Mouse (Mus musculus) c-Kit-positive CD71-positive TER-119-positive erythroid progenitor cells, embryonic 14.5 days (primary cell): Measurements from ENCODE around the gene Mthfd1.

Experiments used
- DNase-seq: peaks from one replicate; pipeline ENCODE4 v3.0.0-alpha.2; 2013; ENCODE audit warnings: low spot score

The Mthfd1 gene

DNA sequence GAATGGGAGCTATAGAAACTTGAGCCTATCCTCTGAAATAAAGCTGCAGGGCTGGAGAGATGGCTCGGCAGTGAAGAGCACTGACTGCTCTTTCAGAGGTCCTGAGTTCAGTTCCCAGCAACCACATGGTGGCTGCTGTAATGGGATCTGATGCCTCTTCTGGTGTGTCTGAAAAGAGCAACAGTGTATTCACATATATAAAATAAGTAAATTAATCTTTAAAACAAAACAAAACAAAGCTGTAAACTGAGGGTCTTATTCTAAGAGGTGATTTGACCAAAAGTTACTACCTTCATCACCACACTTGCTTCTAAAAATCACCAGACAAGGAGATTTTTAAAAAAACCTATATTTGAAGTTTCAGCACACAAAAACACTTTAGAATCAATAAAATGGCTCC, 105.8 kb downstream of the Mthfd1 start:
- no peak for DNase-seq

DNA sequence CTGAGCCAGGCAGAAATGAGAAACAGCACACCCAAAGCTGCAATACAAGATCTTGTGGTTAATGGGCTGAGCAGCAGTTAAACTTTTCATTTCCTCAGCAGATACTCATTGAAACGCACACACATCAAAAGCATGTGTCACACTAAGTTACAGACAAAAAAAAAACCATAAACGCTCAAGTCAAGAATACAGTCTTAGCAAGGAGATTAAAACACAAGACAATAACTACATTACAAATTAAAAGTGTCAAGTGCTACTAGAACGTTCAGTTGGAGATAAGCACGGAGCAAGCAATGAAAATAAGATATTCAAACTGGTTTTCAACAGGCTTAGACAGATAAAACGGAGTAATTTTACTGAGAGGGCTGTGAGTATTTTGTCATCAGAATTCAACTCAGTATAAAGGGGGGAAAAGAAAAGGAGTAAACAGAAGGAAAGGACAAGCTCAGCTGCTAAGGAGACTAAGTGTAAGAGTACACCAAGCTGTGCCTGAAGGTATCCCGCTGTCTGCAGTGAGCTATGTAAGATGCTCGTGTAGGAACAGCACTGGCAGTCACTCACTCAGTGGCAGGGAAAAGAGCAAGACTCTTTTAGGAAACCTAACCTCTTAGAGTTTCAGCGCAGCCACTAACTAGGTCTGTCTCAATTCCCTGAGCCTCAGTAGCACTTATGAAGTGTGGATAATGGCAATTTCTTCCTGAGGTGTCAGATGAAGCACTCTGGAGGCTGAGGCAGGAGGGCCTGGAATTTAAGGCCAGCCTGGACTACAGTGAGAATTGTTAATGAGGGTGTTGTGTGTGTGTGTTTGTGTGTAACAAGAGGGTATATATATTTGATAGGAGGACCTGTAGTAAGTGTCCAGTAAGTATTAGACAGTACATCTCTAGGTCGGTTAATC, 106.6 kb downstream of the Mthfd1 start:
- peak; percentile 64 for DNase-seq

DNA sequence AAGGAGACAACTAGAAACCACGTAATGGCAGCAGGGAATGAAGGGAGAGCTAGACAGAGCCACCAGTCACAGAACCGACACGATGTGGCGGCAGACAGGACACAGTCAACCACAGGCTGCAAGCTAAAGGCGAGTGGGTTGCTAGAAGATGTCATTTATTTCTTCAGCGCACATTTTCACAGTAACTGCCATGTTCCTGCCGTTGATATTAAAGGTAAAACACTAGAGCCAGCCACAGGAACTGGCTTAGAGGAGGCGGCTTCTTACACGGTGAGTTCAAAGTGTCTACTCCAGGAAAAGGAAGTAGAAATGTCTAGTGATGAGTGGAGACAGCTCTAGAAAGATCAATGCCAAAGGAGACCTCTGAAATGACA, 107.2 kb downstream of the Mthfd1 start:
- no peak for DNase-seq

DNA sequence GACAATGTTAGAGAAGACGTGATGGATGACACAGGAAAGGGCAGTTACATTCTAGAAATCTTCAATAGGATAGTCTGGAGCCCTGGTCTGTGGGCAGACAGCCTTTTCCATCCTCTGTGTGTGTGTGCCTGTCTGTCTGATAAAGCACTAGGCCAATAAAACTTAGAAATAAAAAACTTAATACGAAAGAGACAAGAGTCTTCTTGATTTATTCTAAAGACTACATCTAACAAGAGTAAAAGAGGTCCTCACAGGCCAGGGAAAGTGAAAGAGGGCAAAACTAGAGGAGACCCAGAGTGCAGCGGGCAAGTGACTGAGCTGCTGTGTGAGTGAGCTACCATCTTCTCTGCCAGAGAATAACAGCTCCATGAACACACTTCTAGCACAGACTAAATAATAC, 111.2 kb downstream of the Mthfd1 start:
- DNase-seq: no peak

DNA sequence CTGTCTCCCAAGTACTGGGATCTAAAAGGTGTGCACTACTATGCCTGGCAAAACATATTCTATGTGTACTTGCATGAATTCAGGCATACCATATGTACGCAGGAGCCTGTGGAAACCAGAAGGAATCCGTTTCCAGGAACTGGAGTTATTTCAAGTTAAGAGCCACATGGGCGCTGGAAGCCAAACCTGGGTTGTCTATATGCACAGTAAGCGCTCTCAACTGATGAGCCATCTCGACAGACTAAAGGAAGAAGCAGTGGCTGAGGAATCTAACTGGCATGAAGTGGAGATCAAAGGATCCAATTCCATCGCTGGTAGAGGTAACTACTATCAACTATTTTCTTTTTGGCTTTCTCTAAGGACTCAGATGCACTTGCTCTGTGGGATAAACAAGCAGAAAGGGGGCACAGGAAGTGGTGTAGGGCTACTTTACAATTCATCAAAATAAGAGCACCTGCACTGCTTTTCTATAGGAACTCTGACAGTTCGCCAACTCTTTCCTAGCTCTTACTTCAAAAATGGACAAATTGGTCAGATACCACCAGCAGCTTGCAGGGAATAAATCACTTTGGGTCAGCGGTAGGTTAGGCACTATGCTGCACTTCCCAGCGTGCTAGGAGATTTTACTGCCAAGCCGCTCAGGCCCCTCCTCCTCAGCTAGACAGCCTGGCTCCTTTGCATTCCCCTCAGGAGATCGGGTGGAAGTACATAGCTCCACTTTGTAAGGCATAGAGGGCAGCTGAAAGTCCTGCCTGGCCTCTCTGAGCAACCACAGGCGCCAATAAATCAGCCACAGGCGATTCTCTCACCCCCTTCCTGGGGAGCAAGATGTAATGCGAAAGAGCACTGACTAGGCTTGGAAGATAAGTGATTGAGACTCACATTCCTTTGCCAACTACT, 112.2 kb downstream of the Mthfd1 start:
- peak; percentile 63 for DNase-seq

DNA sequence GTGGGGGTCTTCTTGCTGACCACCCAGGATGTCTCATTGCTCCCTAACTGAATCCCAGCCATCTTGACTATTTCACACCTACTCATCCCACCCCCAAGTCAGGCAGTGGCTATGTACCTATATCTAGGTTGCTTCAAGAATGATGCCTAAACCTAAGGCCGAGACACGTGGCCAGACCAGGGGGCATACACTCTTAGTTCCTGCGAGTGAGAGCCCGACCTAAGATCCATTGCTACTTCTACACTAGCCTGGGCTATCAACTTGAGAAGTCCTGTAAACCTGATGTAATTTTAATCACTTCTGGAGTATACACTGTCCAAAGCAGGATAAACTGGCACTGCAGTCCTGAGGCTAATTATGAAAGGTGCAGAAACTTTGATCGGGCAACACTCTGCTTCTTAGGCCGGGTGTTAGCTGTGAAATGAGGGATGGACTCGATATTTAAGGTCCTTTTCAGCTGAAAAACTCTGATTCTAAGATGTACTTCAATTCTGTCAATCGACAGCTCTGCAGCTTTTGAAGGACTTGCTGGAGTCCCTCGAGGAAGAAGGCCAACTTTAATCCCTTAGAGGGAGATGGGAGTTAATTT, 113.2 kb downstream of the Mthfd1 start:
- DNase-seq: no peak

DNA sequence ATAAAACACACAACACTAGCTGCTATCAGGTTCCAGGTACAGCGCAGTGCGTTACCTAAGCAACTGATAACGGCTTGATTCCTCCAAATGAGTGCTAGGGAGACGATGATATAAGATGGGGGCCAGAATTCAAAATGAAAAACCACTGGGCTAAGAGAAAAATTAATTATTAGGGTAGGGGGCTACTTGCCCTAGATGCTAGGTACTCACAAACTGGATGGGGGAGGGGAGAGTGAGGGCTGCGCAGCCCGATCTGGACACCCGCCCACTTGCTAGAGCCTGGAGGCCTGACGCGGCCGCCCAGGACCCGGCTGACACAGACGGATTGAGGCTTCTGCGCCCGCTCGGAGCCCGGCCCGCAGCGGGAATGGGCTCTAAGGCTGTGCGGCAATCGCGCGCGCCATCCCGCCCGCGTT, 113.7 kb downstream of the Mthfd1 start:
- peak; percentile 63 for DNase-seq
